Mouse (Mus musculus): ENCODE measurements around the gene Plscr3. TPM values are rescaled to one million over a fixed set of nuclear protein-coding genes. Genes with fewer than 3 reads are reported as not detected.

The Plscr3 gene
- total and polyA plus RNA-seq, 3 experiments: 2.5 to 15.3 (median 2.9) TPM

- Histone ChIP-seq H3K9me3 (replicated peaks; ENCODE audit: low read length) (no peaks in the 10 kb centered on the region), H3K27me3 (replicated peaks) (peaks cover 68% of the 10 kb centered on the region), H3K9ac (ENCODE audit: insufficient read depth, low read depth) (no peak within 1 kb of the TSS), H3K4me2 (ENCODE audit: insufficient read depth, low read depth, poor library complexity, severe bottlenecking) (no peak within 1 kb of the TSS), H3K27ac (ENCODE audit: insufficient read depth, low read depth) (no peak within 1 kb of the TSS), H3K4me3 (replicated peaks in 1 of 3; ENCODE audit: low read depth in 2 of 3, low read length in 2 of 3, poor library complexity in 1 of 3) (no peak within 1 kb of the TSS), H3K36me3 (replicated peaks in 1 of 2; ENCODE audit: control insufficient read depth in 1 of 2, insufficient read depth in 1 of 2, low read length in 1 of 2) (no peaks in the 10 kb centered on the region), H3K79me2 (replicated peaks; ENCODE audit: control insufficient read depth, extremely low read depth, insufficient read depth, poor library complexity, severe bottlenecking) (no peaks in the 10 kb centered on the region), H3K4me1 (ENCODE audit: control insufficient read depth in 1 of 2, insufficient read depth in 2 of 2) (no peaks in the 10 kb centered on the region)
- dilution Hi-C loops (cut with MboI; ENCODE audit: extremely low pct_ligation_motif_present, extremely low pct_unique_long_range_greater_than_20kb, low sequenced_read_pairs): no loop called here
- in situ Hi-C loops (cut with MboI; ENCODE audit: low pct_ligation_motif_present, low pct_unique_long_range_greater_than_20kb, low sequenced_read_pairs): no loop called here
- no peak for DNase-seq (ENCODE audit: extremely low read depth)
- TF ChIP-seq PAX5 (IDR thresholded peaks at IDR 0.05; ENCODE audit: low read length) (no peak), BHLHE40 (IDR thresholded peaks at IDR 0.05; ENCODE audit: low read depth, low read length) (no peak), ZNF384 (IDR thresholded peaks at IDR 0.05; ENCODE audit: low read depth, low read length) (no peak), CHD1 (IDR thresholded peaks at IDR 0.05; ENCODE audit: low read depth, low read length) (no peak), CTCF (conservative IDR thresholded peaks at IDR 0.05 in 1 of 2, IDR thresholded peaks at IDR 0.05 in 1 of 2; ENCODE audit: low read depth in 2 of 2, low read length in 2 of 2) (no peak)
Measured at GRCm38 (mm10) chr11:69818365-69818764, 27.8 kb upstream of the Plscr3 start, which contains the start of gene Spem2. Gene Spem2, minus strand, starts transcription at chr11:69818465.

GRCm38 (mm10) chr11:69818871-69819270, 27.3 kb upstream of the Plscr3 start:
- dilution Hi-C loops (cut with MboI; ENCODE audit: extremely low pct_ligation_motif_present, extremely low pct_unique_long_range_greater_than_20kb, low sequenced_read_pairs) (no loop called here), in situ Hi-C loops (cut with MboI; ENCODE audit: low pct_ligation_motif_present, low pct_unique_long_range_greater_than_20kb, low sequenced_read_pairs) (no loop called here)
- Histone ChIP-seq H3K4me3 (replicated peaks in 1 of 3; ENCODE audit: low read depth in 2 of 3, low read length in 2 of 3, poor library complexity in 1 of 3) (no peak overlapping the region), H3K4me1 (ENCODE audit: control insufficient read depth in 1 of 2, insufficient read depth in 2 of 2) (peaks cover 0 to under 1% of the 10 kb centered on the region in 2 experiments; a peak in 1 of 4 replicates), H3K36me3 (replicated peaks in 1 of 2; ENCODE audit: control insufficient read depth in 1 of 2, insufficient read depth in 1 of 2, low read length in 1 of 2) (no peaks in the 10 kb centered on the region), H3K27ac (ENCODE audit: insufficient read depth, low read depth) (no peak overlapping the region), H3K4me2 (ENCODE audit: insufficient read depth, low read depth, poor library complexity, severe bottlenecking) (no peak overlapping the region), H3K79me2 (replicated peaks; ENCODE audit: control insufficient read depth, extremely low read depth, insufficient read depth, poor library complexity, severe bottlenecking) (no peaks in the 10 kb centered on the region), H3K27me3 (replicated peaks) (peaks cover 65% of the 10 kb centered on the region), H3K9me3 (replicated peaks; ENCODE audit: low read length) (no peaks in the 10 kb centered on the region), H3K9ac (ENCODE audit: insufficient read depth, low read depth) (no peak overlapping the region)
- TF ChIP-seq POLR2A (IDR thresholded peaks at IDR 0.05; ENCODE audit: low read depth, low read length) (no peak), MXI1 (IDR thresholded peaks at IDR 0.05; ENCODE audit: low read depth, low read length) (no peak), USF1 (IDR thresholded peaks at IDR 0.05; ENCODE audit: low read depth, low read length) (no peak), JUN (IDR thresholded peaks at IDR 0.05; ENCODE audit: insufficient read depth, low read depth, low read length) (no peak), ZMIZ1 (IDR thresholded peaks at IDR 0.05; ENCODE audit: low read depth, low read length) (no peak), E2F4 (IDR thresholded peaks at IDR 0.05; ENCODE audit: insufficient replicate concordance, low read depth, low read length) (no peak), GABPA (IDR thresholded peaks at IDR 0.05; ENCODE audit: insufficient replicate concordance, low read depth, low read length) (no peak), KAT2A (IDR thresholded peaks at IDR 0.05; ENCODE audit: insufficient replicate concordance, low read length) (no peak), ZC3H11A (IDR thresholded peaks at IDR 0.05; ENCODE audit: low read depth, low read length) (no peak), ZKSCAN1 (IDR thresholded peaks at IDR 0.05; ENCODE audit: borderline replicate concordance, low read depth, low read length) (no peak), USF2 (conservative IDR thresholded peaks at IDR 0.05; ENCODE audit: low read depth, low read length) (no peak)
- DNase-seq (ENCODE audit: extremely low read depth): no peak
